In the genomic region with DNA sequence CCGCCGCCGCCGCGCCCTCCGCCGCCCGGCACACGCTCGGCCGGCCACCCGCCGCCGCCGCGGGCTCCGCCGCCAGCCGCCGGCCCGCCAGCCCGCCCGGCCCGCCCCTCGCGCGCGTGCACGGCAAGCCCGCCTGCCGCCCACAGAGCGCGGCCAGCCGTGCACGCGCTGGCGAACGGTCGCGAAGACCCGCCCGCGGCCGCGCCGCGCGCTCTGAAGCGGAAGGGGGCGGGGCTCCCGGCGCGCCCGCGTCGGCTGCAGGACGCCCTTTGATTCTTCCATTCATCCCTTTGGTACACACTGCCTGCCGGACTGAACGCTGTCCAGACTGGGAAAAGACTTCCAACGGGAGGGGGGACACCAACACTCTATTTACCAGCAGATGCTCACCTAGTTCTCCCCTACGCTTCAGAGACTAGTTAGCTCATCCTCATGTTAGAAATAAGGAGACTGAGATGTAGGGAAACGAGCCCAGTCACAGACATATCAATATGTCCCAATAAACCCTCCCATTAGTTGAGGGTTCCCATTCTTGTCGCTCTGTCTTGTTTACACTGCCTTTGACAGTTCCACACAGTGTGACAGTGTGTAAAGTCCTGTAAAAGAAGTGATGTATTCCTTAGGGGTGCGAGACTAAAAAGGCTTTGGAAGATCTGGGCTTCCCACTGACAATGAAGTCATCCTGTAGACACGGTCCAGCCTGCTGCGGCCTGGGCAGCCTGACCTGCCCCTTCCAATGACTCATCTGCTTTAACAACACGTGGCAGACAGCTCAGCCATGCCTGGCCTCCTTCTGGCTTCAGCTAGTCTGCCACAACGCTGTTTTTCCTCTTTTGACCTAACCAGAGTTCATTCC, we compare ENCODE assay signal across 8 mouse cellular contexts. TPM values are rescaled to one million over a fixed set of nuclear protein-coding genes. Genes with fewer than 3 reads are reported as not detected.
A peak's percentile ranks its signal among the peaks of the same experiment; 100 is the strongest.
DNase-seq lines count a peak whose midpoint lies in the region; ATAC-seq and TF ChIP-seq lines count a peak whose summit lies in the region.

A gene (minus strand): TSS at position 58 of the 856 bp plus-strand sequence.

- TF ChIP-seq POLR2A in lung, adult 2 months (IDR thresholded peaks at IDR 0.05; ENCODE audit: borderline replicate concordance, extremely low read depth, low read depth, low read length) = no peak

- H3K27ac ChIP-seq in forebrain, embryonic 15.5 days (replicated peaks) = peak within 1 kb of the TSS; percentile 94

- no peaks in the 10 kb centered on the region for H3K9me3 ChIP-seq in forebrain, embryonic 15.5 days

- intact Hi-C loops in heart, postnatal 25 days (cut with DNase I) = loop anchor here (2.0 to 5.0 kb wide), 2 partner anchors 42 to 93 kb away; a partner anchor contains a TSS

- no peaks in the 10 kb centered on the region for H3K36me3 ChIP-seq in forebrain, embryonic 15.5 days

- H3K4me1 ChIP-seq in forebrain, embryonic 15.5 days = peaks cover 26% of the 10 kb centered on the region
- H3K4me1 ChIP-seq in lung, adult 2 months (ENCODE audit: control insufficient read depth, insufficient read depth, low read length) = peaks cover 3% of the 10 kb centered on the region; the same call in 1 of the 2 replicates

- TF ChIP-seq CTCF in lung, adult 2 months (IDR thresholded peaks at IDR 0.05; ENCODE audit: insufficient read depth, low read length) = no peak

- ATAC-seq in forebrain, embryonic 15.5 days (replicated peaks) = peak; percentile 87
- peak; percentile 65 for ATAC-seq in neutrophil, adult 5-6 weeks (ENCODE audit: extremely low read depth, insufficient number of reproducible peaks, low FRiP score, poor library complexity, severe bottlenecking)

- H3K4me2 ChIP-seq in forebrain, embryonic 15.5 days (replicated peaks) = peak within 1 kb of the TSS; percentile 52

- H3K27me3 ChIP-seq in forebrain, embryonic 15.5 days = no peaks in the 10 kb centered on the region

- peak within 1 kb of the TSS; percentile 91 for H3K4me3 ChIP-seq in forebrain, embryonic 15.5 days
- peak within 1 kb of the TSS; percentile 80 for H3K4me3 ChIP-seq in lung, adult 2 months (replicated peaks; ENCODE audit: extremely low read depth, low read depth, low read length)

- peak; percentile 79 for DNase-seq in ES-CJ7 (ENCODE audit: low read depth, low spot score)
- DNase-seq in cerebellum, adult 11 months = peak; percentile 85
- DNase-seq in heart, postnatal 25 days (ENCODE audit: low spot score) = peak; percentile 75
- peak; percentile 60 to 81 for DNase-seq in layer of hippocampus, adult 18-20 months (ENCODE audit: low spot score in 2 of 2)
- peak; percentile 73 for DNase-seq in lung, adult 2 months
- peak; percentile 55 to 62 for DNase-seq in thymus, adult 18-20 months

- WGBS in forebrain, embryonic 15.5 days = 1% methylated on average over 64 of the region's 68 CpGs
- 10% methylated on average over 68 of the region's 68 CpGs for WGBS in lung, adult 2 months

- peak within 1 kb of the TSS; percentile 84 for H3K9ac ChIP-seq in forebrain, embryonic 15.5 days (replicated peaks)

RNA-seq across cellular contexts. Expression of the gene that starts here (rescaled TPM):
- 53.1 and 56.7 TPM in 2 replicates for polyA plus RNA-seq in forebrain, embryonic 15.5 days (2015; fragmentation: Nextera tagmentation; extraction: Ambion mirVana)
- 100 to 1,000 TPM; 118 to 119 TPM for total RNA-seq in heart, postnatal 25 days (2021)
- total RNA-seq in layer of hippocampus, adult 18-20 months (2021) = 10 to 100 TPM; 94.1 to 97.6 TPM
- polyA plus RNA-seq in lung, adult 2 months (2012; rRNA removed) = 58.5 and 63.0 TPM in 2 replicates
- total RNA-seq in neutrophil, adult 5-6 weeks (2017) = 8.1 and 9.0 TPM in 2 replicates

Comparison
In these comparisons a context has a peak if more than half of its experiments do, and no peak if none do; other contexts are left out.
1. Peak in every context shown above with its lines: DNase-seq, ATAC-seq, H3K4me3 ChIP-seq and H3K27ac ChIP-seq.